Mouse (Mus musculus) forebrain, embryonic 13.5 days (tissue): ENCODE measurements around the gene March10. TPM values are rescaled to one million over a fixed set of nuclear protein-coding genes. Genes with fewer than 3 reads are reported as not detected.

Experiments used
- ATAC-seq: fragments of 200-750 bp; cut with Nextera tagmentation; 2 replicates; pipeline ENCODE4 v1.8.0; 2017
- H3K27ac ChIP-seq: fragments of 300-500 bp; sonication (generic); 2 replicates; pipeline ENCODE4 v1.5.1; 2015; ENCODE audit warnings: inconsistent platforms, mild to moderate bottlenecking, moderate library complexity
- H3K27me3 ChIP-seq: fragments of 300-500 bp; sonication (generic); 2 replicates; pipeline ENCODE4 v1.6.1; 2015; ENCODE audit warnings: mild to moderate bottlenecking, inconsistent platforms
- H3K36me3 ChIP-seq: fragments of 300-500 bp; sonication (generic); 2 replicates; pipeline ENCODE4 v1.6.1; 2015; ENCODE audit warnings: mild to moderate bottlenecking, inconsistent platforms; ENCODE audit not compliant: poor library complexity, severe bottlenecking
- H3K4me1 ChIP-seq: fragments of 300-500 bp; sonication (generic); 2 replicates; pipeline ENCODE4 v1.6.1; 2015; ENCODE audit warnings: inconsistent platforms
- H3K4me2 ChIP-seq: fragments of 300-500 bp; sonication (generic); 2 replicates; pipeline ENCODE4 v1.6.1; 2015; ENCODE audit warnings: inconsistent platforms, mild to moderate bottlenecking, moderate library complexity
- H3K4me3 ChIP-seq: fragments of 300-500 bp; sonication (generic); 2 replicates; pipeline ENCODE4 v1.5.1; 2015; ENCODE audit warnings: mild to moderate bottlenecking, inconsistent platforms
- H3K9ac ChIP-seq: fragments of 300-500 bp; sonication (generic); 2 replicates; pipeline ENCODE4 v1.6.1; 2015; ENCODE audit warnings: mild to moderate bottlenecking, inconsistent platforms
- H3K9me3 ChIP-seq: fragments of 300-500 bp; sonication (generic); replicated peaks from 2 replicates; pipeline ENCODE4 v1.6.1; 2016; ENCODE audit warnings: inconsistent platforms
- WGBS: fragments of 180-500 bp; shearing (Covaris S2); methylation state at CpG from one replicate; pipeline ENCODE4 v1.1.7; 2015; 5-methylcytosine and 5-hydroxymethylcytosine counted together
- polyA plus RNA-seq: library from polyadenylated mRNA; unstranded; fragments of >200 nt; fragmentation: Nextera tagmentation; extraction: Ambion mirVana; gene quantifications from 2 replicates; pipeline ENCODE4 v1.2.1, GENCODE M21; 2015

Gene March10
- polyA plus RNA-seq, 1 experiment from 2014 or later, result not detected

DNA sequence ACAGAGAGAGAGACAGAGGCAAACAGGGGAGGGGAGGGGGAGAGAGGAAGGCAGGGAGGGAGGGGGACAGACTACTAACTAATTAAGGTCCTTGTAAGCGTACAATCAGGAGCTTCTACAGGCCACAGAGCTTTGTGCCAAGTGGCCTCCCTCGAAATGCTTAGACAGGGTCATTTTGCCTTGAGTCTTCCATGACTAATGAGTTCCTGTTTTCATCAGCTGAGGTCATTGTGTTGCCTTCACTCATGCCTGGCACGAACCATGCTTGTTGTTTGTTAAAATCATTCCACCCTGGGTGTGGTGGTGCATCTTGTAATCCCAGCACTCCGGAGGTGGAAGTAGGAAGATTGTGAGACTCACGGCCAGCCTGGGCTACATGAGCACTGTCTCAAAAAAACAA, 3.4 kb upstream of the March10 start:
- peaks cover 21% of the 10 kb centered on the region for H3K4me1 ChIP-seq
- no peak overlapping the region for H3K4me2 ChIP-seq
- H3K9ac ChIP-seq, result no peak overlapping the region
- H3K27ac ChIP-seq, result no peak overlapping the region
- 40% methylated on average over 5 of the region's 5 CpGs for WGBS
- no peak for ATAC-seq
- no peaks in the 10 kb centered on the region for H3K36me3 ChIP-seq
- H3K9me3 ChIP-seq, result no peaks in the 10 kb centered on the region
- H3K27me3 ChIP-seq, result no peaks in the 10 kb centered on the region
- no peak overlapping the region for H3K4me3 ChIP-seq

GRCm38 (mm10) chr11:105457041-105457440, 506 bp upstream of the March10 start:
- Histone ChIP-seq H3K4me3 (peak overlapping the region; percentile 57), H3K36me3 (no peaks in the 10 kb centered on the region), H3K4me1 (peaks cover 21% of the 10 kb centered on the region), H3K4me2 (peak overlapping the region; percentile 86), H3K9me3 (no peaks in the 10 kb centered on the region), H3K27me3 (no peaks in the 10 kb centered on the region), H3K27ac (peak overlapping the region; percentile 78; the same call in 1 of the 2 replicates), H3K9ac (peak overlapping the region; percentile 69)
- WGBS, result 44% methylated on average over 7 of the region's 7 CpGs
- ATAC-seq, result no peak

DNA sequence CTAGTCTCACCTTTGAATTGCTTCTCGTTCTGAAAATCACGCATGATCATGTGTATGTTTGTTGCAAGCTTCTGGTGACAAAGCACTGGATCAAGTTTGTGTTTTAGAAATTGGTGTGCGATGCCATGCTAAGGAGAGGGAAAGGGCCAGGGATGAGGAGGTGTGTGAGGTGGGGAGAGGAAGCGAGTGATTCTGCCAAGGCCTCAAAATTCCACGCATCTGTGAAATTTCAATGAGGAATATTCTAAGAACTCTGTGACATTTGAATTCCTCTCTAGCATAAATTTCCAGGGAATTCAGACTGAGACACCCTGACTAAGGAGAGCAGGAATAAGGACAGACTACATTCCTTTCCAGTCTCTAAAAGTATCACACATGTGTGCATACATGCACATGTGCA, 1.4 kb downstream of the March10 start:
- WGBS, result 89% methylated on average over 5 of the region's 5 CpGs
- Histone ChIP-seq H3K9ac (no peak overlapping the region), H3K4me1 (peaks cover 28% of the 10 kb centered on the region), H3K4me3 (no peak overlapping the region), H3K9me3 (no peaks in the 10 kb centered on the region), H3K4me2 (no peak overlapping the region), H3K27ac (no peak overlapping the region), H3K36me3 (no peaks in the 10 kb centered on the region), H3K27me3 (no peaks in the 10 kb centered on the region)
- no peak for ATAC-seq

DNA sequence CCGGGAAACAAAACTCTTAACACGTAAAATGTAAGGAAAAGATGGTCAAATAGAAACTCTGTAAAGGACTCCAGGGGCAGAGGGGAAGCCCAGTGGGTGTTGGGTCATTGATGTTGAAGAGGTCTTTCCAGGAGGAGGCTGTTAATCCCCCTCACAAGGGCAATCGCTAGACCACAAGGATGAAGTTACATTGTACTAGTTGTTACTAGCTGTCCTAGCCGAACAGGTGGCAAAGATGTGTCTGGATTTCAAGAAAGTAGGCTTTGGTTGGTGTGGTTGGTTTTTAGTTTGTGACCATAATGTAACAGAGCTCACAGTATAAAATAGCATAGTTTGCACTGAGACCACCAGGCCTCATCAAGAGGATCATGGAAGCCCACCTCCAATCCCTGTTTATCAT, 3.5 kb downstream of the March10 start:
- H3K4me3 ChIP-seq, result no peak overlapping the region
- no peak overlapping the region for H3K4me2 ChIP-seq
- no peak overlapping the region for H3K27ac ChIP-seq
- no peaks in the 10 kb centered on the region for H3K36me3 ChIP-seq
- H3K9ac ChIP-seq, result no peak overlapping the region
- peaks cover 28% of the 10 kb centered on the region for H3K4me1 ChIP-seq
- ATAC-seq, result no peak
- 85% methylated on average over 4 of the region's 4 CpGs for WGBS
- H3K9me3 ChIP-seq, result no peaks in the 10 kb centered on the region
- no peaks in the 10 kb centered on the region for H3K27me3 ChIP-seq

DNA sequence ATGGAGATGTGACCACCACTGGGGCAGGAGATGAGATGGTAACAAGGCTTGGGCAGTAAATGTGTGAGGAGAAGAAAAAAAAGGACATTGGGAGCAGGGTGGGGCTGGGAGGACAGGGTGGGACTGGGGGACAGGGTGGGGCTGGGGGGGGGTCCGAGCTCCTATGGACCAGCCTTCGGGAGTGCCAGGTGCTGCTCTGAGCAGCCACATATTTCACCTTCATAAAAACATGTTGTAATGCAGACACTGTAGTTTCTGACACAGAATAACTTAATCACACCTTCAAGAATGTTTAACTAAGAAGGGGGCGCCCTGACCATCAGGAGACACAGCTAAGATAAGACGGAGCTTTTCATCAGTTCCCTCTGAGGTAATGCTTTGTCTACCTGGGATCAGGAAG, 4.0 kb downstream of the March10 start:
- Histone ChIP-seq H3K4me2 (no peak overlapping the region), H3K36me3 (no peaks in the 10 kb centered on the region), H3K4me3 (no peak overlapping the region), H3K27me3 (no peaks in the 10 kb centered on the region), H3K9me3 (no peaks in the 10 kb centered on the region), H3K9ac (no peak overlapping the region), H3K27ac (no peak overlapping the region), H3K4me1 (peaks cover 23% of the 10 kb centered on the region)
- ATAC-seq, result no peak
- WGBS, result 93% methylated on average over 4 of the region's 4 CpGs

GRCm38 (mm10) chr11:105451553-105452135, 4.9 kb downstream of the March10 start:
- Histone ChIP-seq H3K36me3 (no peaks in the 10 kb centered on the region), H3K27ac (no peak overlapping the region), H3K4me2 (no peak overlapping the region), H3K4me1 (peaks cover 15% of the 10 kb centered on the region), H3K9ac (no peak overlapping the region), H3K4me3 (no peak overlapping the region), H3K9me3 (no peaks in the 10 kb centered on the region), H3K27me3 (no peaks in the 10 kb centered on the region)
- no peak for ATAC-seq
- 63% methylated on average over 7 of the region's 7 CpGs for WGBS

- no peaks in the 10 kb centered on the region for H3K9me3 ChIP-seq
- no peaks in the 10 kb centered on the region for H3K27me3 ChIP-seq
- ATAC-seq, result no peak
- no peaks in the 10 kb centered on the region for H3K36me3 ChIP-seq
- 72% methylated on average over 12 of the region's 12 CpGs for WGBS
- no peak overlapping the region for H3K4me2 ChIP-seq
- peaks cover 11% of the 10 kb centered on the region; the same call in 1 of the 2 replicates for H3K4me1 ChIP-seq
- H3K27ac ChIP-seq, result no peak overlapping the region
- H3K4me3 ChIP-seq, result no peak overlapping the region
- no peak overlapping the region for H3K9ac ChIP-seq
Measured at GRCm38 (mm10) chr11:105449581-105450315, 6.8 kb downstream of the March10 start.

- Histone ChIP-seq H3K27me3 (no peaks in the 10 kb centered on the region), H3K9ac (no peak overlapping the region), H3K27ac (no peak overlapping the region), H3K4me1 (peaks cover 11% of the 10 kb centered on the region; the same call in 1 of the 2 replicates), H3K4me2 (no peak overlapping the region), H3K36me3 (no peaks in the 10 kb centered on the region), H3K9me3 (no peaks in the 10 kb centered on the region), H3K4me3 (no peak overlapping the region)
- WGBS, result 87% methylated on average over 6 of the region's 6 CpGs
- no peak for ATAC-seq
Measured at GRCm38 (mm10) chr11:105447661-105448060, 8.9 kb downstream of the March10 start.

- Histone ChIP-seq H3K4me1 (peaks cover 5% of the 10 kb centered on the region; the same call in 1 of the 2 replicates), H3K36me3 (no peaks in the 10 kb centered on the region), H3K27me3 (no peaks in the 10 kb centered on the region), H3K4me2 (no peak overlapping the region), H3K4me3 (no peak overlapping the region), H3K9me3 (no peaks in the 10 kb centered on the region), H3K9ac (no peak overlapping the region), H3K27ac (no peak overlapping the region)
- WGBS, result 88% methylated on average over 5 of the region's 5 CpGs
- no peak for ATAC-seq
Measured at GRCm38 (mm10) chr11:105446221-105446620, 10.3 kb downstream of the March10 start.

DNA sequence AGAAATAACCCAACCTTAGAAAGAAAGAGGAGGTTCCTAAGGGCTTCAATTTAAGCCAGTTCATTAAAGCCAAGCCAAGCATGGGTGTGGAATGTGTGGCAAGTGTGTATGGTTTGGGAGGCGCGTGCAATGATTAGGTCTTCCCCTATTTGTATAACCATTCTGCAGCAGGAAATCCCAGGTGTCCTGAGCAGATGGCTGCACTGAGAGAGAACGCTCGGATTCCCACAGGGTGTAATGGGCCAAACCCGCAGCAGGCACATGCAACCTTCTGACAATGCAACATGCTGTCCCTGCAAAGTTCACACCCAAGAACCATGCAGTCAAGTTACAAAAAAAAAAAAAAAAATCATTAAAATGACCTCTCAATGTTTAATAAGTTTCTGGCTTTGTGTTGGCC, 10.8 kb downstream of the March10 start:
- no peaks in the 10 kb centered on the region for H3K36me3 ChIP-seq
- no peak for ATAC-seq
- H3K4me3 ChIP-seq, result no peak overlapping the region
- no peaks in the 10 kb centered on the region for H3K27me3 ChIP-seq
- no peak overlapping the region for H3K9ac ChIP-seq
- H3K9me3 ChIP-seq, result no peaks in the 10 kb centered on the region
- H3K27ac ChIP-seq, result no peak overlapping the region
- H3K4me2 ChIP-seq, result no peak overlapping the region
- H3K4me1 ChIP-seq, result 0 out of 2 replicates have a peak, but pooled peaks cover 4% of the 10 kb centered on the region
- WGBS, result 70% methylated on average over 5 of the region's 5 CpGs

DNA sequence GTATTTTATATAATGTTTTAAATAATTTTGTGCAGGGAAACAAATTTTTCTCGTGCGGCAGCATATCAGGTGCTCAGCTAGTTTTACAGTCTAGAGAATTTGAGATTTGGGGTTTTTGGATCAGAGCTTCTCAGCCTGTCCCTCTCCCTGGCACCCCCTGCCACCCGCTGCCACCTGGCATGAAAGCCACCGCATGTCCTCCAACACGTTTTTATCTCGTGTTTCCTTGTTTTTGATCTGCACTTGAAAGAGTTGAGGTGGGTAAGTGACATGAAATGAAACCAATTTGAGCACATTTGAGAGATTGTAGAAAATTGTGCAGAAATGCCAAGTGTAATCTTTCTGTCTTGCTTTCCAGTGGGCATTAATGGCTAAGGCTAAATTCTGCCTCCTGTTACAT, 11.6 kb downstream of the March10 start:
- Histone ChIP-seq H3K4me2 (no peak overlapping the region), H3K4me3 (no peak overlapping the region), H3K9ac (no peak overlapping the region), H3K4me1 (0 out of 2 replicates have a peak, but pooled peaks cover 4% of the 10 kb centered on the region), H3K9me3 (no peaks in the 10 kb centered on the region), H3K27me3 (no peaks in the 10 kb centered on the region), H3K27ac (no peak overlapping the region), H3K36me3 (no peaks in the 10 kb centered on the region)
- 78% methylated on average over 6 of the region's 6 CpGs for WGBS
- no peak for ATAC-seq

DNA sequence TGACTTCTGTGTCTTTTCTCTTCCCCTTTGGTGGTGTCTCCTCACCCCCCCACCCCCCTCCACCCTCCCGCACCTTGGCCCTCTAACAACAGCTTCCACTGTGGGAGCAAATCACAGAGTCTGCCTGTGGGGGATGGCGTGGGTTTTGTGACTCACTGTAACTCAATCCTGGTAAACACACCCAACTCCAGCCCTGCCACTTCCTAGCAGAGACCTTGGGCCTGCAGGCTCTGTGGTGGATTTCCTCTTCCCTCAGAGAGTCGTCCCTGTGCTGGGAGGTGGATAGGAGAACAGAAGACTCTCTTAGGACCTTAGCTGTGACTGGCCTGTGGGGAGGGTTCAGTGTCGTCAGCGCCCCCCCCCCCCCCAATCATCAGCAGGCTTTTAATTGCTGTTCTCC, 13.0 kb downstream of the March10 start:
- H3K9ac ChIP-seq, result no peak overlapping the region
- H3K4me2 ChIP-seq, result no peak overlapping the region
- no peak overlapping the region for H3K27ac ChIP-seq
- 84% methylated on average over 5 of the region's 5 CpGs for WGBS
- H3K27me3 ChIP-seq, result no peaks in the 10 kb centered on the region
- no peaks in the 10 kb centered on the region for H3K9me3 ChIP-seq
- 0 out of 2 replicates have a peak, but pooled peaks cover 4% of the 10 kb centered on the region for H3K4me1 ChIP-seq
- H3K36me3 ChIP-seq, result no peaks in the 10 kb centered on the region
- no peak for ATAC-seq
- H3K4me3 ChIP-seq, result no peak overlapping the region
